Mouse (Mus musculus): ENCODE data around the gene Hoxb5.

DNA sequence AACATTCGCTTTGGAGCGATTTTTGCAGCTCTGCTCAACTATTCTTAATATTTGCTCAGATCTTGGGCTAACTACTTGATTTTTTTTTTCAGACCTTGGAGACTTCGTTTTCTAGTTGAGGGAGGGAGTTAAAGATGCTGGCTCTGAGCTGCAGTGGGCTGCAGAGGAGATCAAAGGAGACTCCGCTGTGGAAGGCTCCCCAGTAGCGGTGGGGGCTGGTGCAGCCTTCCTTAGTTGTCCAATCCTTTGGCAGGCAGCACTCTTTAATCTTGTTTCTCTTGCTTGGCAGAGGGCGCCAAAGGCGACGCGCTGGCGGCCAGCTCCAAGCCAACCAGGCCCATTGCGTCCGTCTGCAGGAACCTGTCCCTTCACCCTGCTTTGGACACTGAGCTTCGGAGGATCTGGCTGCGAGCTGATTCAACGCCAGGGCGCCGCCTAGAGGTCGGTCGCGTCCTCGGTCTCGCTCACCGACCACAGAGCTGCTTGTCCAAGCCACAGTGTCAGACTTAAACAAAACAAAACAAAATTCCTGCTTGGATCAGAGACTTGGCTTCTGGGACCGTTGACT lies 41.7 kb upstream of the Hoxb5 start:
- TF ChIP-seq POLR2A (IDR thresholded peaks at IDR 0.05; ENCODE audit: insufficient read depth, low read depth, low read length) = no peak
- TF ChIP-seq CTCF (IDR thresholded peaks at IDR 0.05) = peak; percentile 77
- no peak for TF ChIP-seq EP300 (IDR thresholded peaks at IDR 0.05; ENCODE audit: insufficient read depth, low read depth, low read length)

Measured in heart, adult 2 months (tissue).